Mouse (Mus musculus) limb, embryonic 12.5 days (tissue): ENCODE measurements around the gene Zfp975. TPM values are rescaled to one million over a fixed set of nuclear protein-coding genes. Genes with fewer than 3 reads are reported as not detected.
"Not testable (repeated sequence)": the region's sequence is repeated elsewhere in the genome, so short reads cannot be mapped to it uniquely, and the experiment has no call there.

ENCODE experiments used
- ATAC-seq: fragments of 200-750 bp; cut with Nextera tagmentation; 2 replicates; pipeline ENCODE4 v1.8.0; 2017; ENCODE audit warnings: low read depth, moderate TSS enrichment; ENCODE audit not compliant: insufficient number of reproducible peaks, insufficient read depth, low FRiP score, low TSS enrichment
- H3K27ac ChIP-seq: fragments of 300-500 bp; sonication (generic); 2 replicates; pipeline ENCODE4 v1.5.1; 2016; ENCODE audit warnings: mild to moderate bottlenecking, moderate library complexity
- H3K27me3 ChIP-seq: fragments of 300-500 bp; sonication (generic); 2 replicates; pipeline ENCODE4 v1.6.1; 2016; ENCODE audit warnings: mild to moderate bottlenecking, moderate library complexity
- H3K36me3 ChIP-seq: fragments of 300-500 bp; sonication (generic); 2 replicates; pipeline ENCODE4 v1.6.1; 2016; ENCODE audit warnings: mild to moderate bottlenecking, moderate library complexity
- H3K4me1 ChIP-seq: fragments of 300-500 bp; sonication (generic); replicated peaks from 2 replicates; pipeline ENCODE4 v1.6.1; 2016
- H3K4me2 ChIP-seq: fragments of 300-500 bp; sonication (generic); 2 replicates; pipeline ENCODE4 v1.6.1; 2016; ENCODE audit warnings: mild to moderate bottlenecking, moderate library complexity
- H3K4me3 ChIP-seq: fragments of 300-500 bp; sonication (generic); replicated peaks from 2 replicates; pipeline ENCODE4 v1.5.1; 2016; ENCODE audit warnings: mild to moderate bottlenecking
- H3K9ac ChIP-seq: fragments of 300-500 bp; sonication (generic); replicated peaks from 2 replicates; pipeline ENCODE4 v1.6.1; 2016; ENCODE audit warnings: mild to moderate bottlenecking, moderate library complexity
- H3K9me3 ChIP-seq: fragments of 300-500 bp; sonication (generic); 2 replicates; pipeline ENCODE4 v1.6.1; 2016; ENCODE audit warnings: mild to moderate bottlenecking, moderate library complexity
- WGBS: fragments of 180-500 bp; shearing (Covaris S2); methylation state at CpG from one replicate; pipeline ENCODE4 v1.1.7; 2016; 5-methylcytosine and 5-hydroxymethylcytosine counted together
- polyA plus RNA-seq: library from polyadenylated mRNA; unstranded; fragments of >200 nt; fragmentation: Nextera tagmentation; extraction: Ambion mirVana; gene quantifications from 2 replicates; pipeline ENCODE4 v1.2.1, GENCODE M21; 2016

Gene Zfp975
- polyA plus RNA-seq: 10.4 and 12.0 TPM in 2 replicates

DNA sequence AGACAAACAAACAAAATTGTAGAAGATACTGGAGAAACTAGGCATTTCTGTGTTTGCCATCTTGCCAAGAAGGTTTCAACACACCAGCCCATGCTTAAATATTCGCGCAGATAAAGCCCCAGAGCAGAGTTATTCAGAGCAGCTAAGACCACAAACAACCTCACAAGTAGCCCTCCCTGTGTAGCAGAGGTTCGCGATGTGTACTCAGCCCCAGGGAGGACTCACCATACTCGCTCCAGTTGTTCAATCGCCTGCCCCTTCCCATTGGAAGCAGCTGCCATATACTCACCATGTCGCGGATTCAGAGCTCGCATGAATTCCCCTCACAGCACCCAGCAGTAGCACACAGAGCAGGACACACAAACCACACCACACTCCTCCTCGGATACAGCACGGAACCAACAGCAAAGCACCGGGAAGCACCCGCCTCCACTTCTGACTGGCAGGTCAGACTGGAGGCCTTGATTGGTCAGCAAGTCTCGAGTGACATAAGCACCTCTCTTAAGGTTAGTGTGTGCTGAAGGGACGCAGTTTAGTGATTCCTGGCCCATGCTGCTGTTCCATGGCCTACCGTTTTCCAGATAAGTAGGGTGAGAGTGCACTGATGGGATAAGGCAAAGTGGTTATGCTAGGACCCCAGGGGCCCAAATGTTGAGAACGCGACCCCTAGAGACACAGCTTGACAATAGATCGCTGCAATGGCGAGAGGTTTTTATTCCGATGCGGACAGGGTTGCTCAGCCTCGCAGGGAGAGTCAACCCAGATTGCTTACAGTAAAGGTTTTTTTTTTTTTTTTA is at the start of gene Zfp975:
Zfp975 (minus strand) TSS at position 381 of the 797 bp plus-strand sequence.
- Histone ChIP-seq H3K4me2 (peak within 1 kb of the TSS; percentile 56), H3K27ac (0 out of 2 replicates have a peak within 1 kb of the TSS, but pooled peaks have one; percentile 8), H3K9ac (peak within 1 kb of the TSS; percentile 65), H3K9me3 (0 out of 2 replicates have a peak, but pooled peaks cover 12% of the 10 kb centered on the region), H3K4me3 (peak within 1 kb of the TSS; percentile 53)
- ATAC-seq: peak; percentile 100
- H3K4me1 ChIP-seq, H3K27me3 ChIP-seq, H3K36me3 ChIP-seq: not testable (repeated sequence)
- under 1% methylated on average over 23 of the region's 23 CpGs for WGBS

DNA sequence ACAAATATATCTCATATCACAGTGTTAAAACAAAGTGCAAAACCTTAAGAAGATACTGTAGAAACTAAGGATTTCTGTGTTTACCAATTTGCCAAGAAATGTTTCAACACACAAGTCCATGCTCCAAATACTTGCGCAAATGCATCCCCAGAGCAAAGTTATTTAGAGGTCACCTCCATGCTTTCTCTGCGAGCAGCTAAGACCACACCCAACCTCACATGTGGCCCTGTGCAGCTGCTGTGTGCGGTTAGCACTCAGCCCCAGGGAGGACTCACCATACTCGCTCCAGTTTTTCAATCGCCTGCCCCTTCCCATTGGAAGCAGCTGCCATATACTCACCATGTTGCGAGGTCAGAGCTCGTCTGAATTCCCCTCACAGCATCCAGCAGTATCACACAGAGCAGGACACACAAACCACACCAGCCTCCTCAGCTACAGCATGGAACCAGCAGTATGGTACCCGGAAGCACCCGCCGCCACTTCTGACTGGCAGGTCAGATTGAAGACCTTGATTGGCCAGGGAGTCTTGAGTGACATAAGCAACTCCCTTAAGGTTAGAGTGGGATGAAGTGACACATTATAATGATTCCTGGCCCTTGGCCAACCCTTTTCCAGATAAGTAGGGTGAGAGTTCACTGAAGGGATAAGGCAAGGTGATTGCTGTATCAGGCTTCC is 46.1 kb upstream of the Zfp975 start:
- no peaks in the 10 kb centered on the region for H3K4me1 ChIP-seq
- ATAC-seq: no peak

GRCm38 (mm10) chr7:42726917-42727316 is 34.4 kb upstream of the Zfp975 start, which contains the start of gene Gm17067:
TSS of gene Gm17067 (minus strand) at chr7:42727017.
- not testable (repeated sequence) for H3K4me2 ChIP-seq, H3K9me3 ChIP-seq, H3K4me3 ChIP-seq, H3K27ac ChIP-seq, H3K9ac ChIP-seq, H3K4me1 ChIP-seq, ATAC-seq, H3K36me3 ChIP-seq, H3K27me3 ChIP-seq
- WGBS: 92% methylated on average over 4 of the region's 4 CpGs

More for the DNA sequence above, 46.1 kb upstream of the Zfp975 start:
- H3K27ac ChIP-seq: no peak overlapping the region
- 90% methylated on average over 10 of the region's 10 CpGs for WGBS
- peaks cover 29% of the 10 kb centered on the region for H3K9me3 ChIP-seq
- H3K27me3 ChIP-seq: no peaks in the 10 kb centered on the region
- H3K4me3 ChIP-seq: no peak overlapping the region
- H3K9ac ChIP-seq: no peak overlapping the region
- no peak overlapping the region for H3K4me2 ChIP-seq
- no peaks in the 10 kb centered on the region for H3K36me3 ChIP-seq

GRCm38 (mm10) chr7:42693251-42693650 is 709 bp upstream of the Zfp975 start:
- not testable (repeated sequence) for H3K4me1 ChIP-seq, H3K36me3 ChIP-seq, H3K27ac ChIP-seq, H3K27me3 ChIP-seq, ATAC-seq
- H3K4me2 ChIP-seq: peak overlapping the region; percentile 56
- 3% methylated on average over 4 of the region's 4 CpGs for WGBS
- H3K9ac ChIP-seq: peak overlapping the region; percentile 65
- 0 out of 2 replicates have a peak, but pooled peaks cover 12% of the 10 kb centered on the region for H3K9me3 ChIP-seq
- H3K4me3 ChIP-seq: peak overlapping the region; percentile 53

DNA sequence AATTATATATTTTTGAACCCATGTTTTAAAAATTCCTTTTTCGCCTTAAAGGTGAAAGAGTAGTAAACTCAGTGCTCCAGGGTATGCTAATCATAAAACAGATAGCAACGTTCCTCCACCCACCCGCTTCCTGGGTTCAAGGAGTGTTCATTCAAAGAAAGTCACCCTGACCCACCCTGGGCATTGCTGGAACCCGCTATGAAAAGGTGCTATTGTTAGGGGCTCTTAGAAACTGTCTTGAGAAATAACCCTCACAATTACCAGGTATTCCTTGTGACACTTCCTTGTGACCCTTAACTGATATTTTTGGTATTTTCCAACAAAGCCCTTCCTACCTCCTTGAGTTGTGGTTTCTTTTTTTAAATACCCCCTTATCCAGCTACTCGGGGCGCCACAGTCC is 12.5 kb downstream of the Zfp975 start:
- not testable (repeated sequence) for H3K27me3 ChIP-seq, H3K36me3 ChIP-seq, H3K4me3 ChIP-seq, ATAC-seq, H3K27ac ChIP-seq, H3K9ac ChIP-seq, H3K4me1 ChIP-seq, H3K4me2 ChIP-seq
- 91% methylated on average over 6 of the region's 6 CpGs for WGBS
- H3K9me3 ChIP-seq: peaks cover 38% of the 10 kb centered on the region

DNA sequence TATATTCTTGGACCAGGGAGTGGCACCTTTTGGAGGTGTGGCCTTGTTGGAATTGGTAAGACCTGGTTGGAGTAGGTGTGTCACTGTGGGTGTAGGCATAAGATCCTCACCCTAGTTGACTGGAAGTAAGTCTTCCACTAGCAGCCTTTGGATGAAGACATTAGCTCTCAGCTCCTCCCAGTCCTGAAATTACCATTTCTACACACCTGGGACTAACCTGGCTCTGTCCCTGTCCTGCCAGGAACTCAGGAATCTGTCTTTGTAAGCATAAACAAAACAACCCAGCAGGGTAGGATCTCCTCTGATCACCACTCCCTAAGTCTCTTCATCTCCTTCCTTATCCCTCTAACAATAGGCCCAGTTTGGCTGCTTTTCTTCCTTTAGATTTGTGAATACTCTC is 12.9 kb downstream of the Zfp975 start:
- not testable (repeated sequence) for ATAC-seq, H3K4me2 ChIP-seq, H3K27ac ChIP-seq, H3K36me3 ChIP-seq, H3K4me3 ChIP-seq, H3K4me1 ChIP-seq, H3K9ac ChIP-seq, H3K27me3 ChIP-seq
- peaks cover 34% of the 10 kb centered on the region for H3K9me3 ChIP-seq

GRCm38 (mm10) chr7:42660140-42660539 is 32.4 kb downstream of the Zfp975 start:
- peaks cover 43% of the 10 kb centered on the region for H3K36me3 ChIP-seq

GRCm38 (mm10) chr7:42655211-42655610 is 37.3 kb downstream of the Zfp975 start:
- H3K4me1 ChIP-seq, H3K36me3 ChIP-seq, ATAC-seq, H3K9ac ChIP-seq, H3K27ac ChIP-seq, H3K4me2 ChIP-seq, H3K4me3 ChIP-seq, H3K27me3 ChIP-seq: not testable (repeated sequence)
- peaks cover 37% of the 10 kb centered on the region for H3K9me3 ChIP-seq
- WGBS: 75% methylated on average over 2 of the region's 2 CpGs

More at GRCm38 (mm10) chr7:42660140-42660539, 32.4 kb downstream of the Zfp975 start:
- not testable (repeated sequence) for H3K4me2 ChIP-seq, ATAC-seq, H3K4me3 ChIP-seq, H3K9ac ChIP-seq, H3K27ac ChIP-seq, H3K4me1 ChIP-seq, H3K27me3 ChIP-seq
- peaks cover 45% of the 10 kb centered on the region for H3K9me3 ChIP-seq
- WGBS: 78% methylated on average over 5 of the region's 5 CpGs

GRCm38 (mm10) chr7:42643120-42643620 is 49.4 kb downstream of the Zfp975 start:
- peak overlapping the region; percentile 49 for H3K4me2 ChIP-seq
- not testable (repeated sequence) for H3K9me3 ChIP-seq, ATAC-seq, H3K36me3 ChIP-seq, H3K27me3 ChIP-seq, H3K4me1 ChIP-seq, H3K9ac ChIP-seq, H3K27ac ChIP-seq
- peak overlapping the region; percentile 44 for H3K4me3 ChIP-seq
- 14% methylated on average over 3 of the region's 3 CpGs for WGBS

- H3K27me3 ChIP-seq, H3K9ac ChIP-seq, H3K27ac ChIP-seq, H3K9me3 ChIP-seq, H3K36me3 ChIP-seq, H3K4me1 ChIP-seq: not testable (repeated sequence)
- peak within 1 kb of the TSS; percentile 44 for H3K4me3 ChIP-seq
- ATAC-seq: peak; percentile 97
- peak within 1 kb of the TSS; percentile 49 for H3K4me2 ChIP-seq
- WGBS: 2% methylated on average over 25 of the region's 25 CpGs
Measured at GRCm38 (mm10) chr7:42642152-42643115, 50.1 kb downstream of the Zfp975 start, which contains the start of gene Zfp976. TSS of gene Zfp976 (minus strand) at chr7:42642588.
